Mouse (Mus musculus) cerebellum, adult 11-12 months (tissue): ENCODE data around the gene Grb7.

Experiments used
- DNase-seq: peaks from one replicate; pipeline ENCODE4 v3.0.0; 2022

Gene Grb7

DNA sequence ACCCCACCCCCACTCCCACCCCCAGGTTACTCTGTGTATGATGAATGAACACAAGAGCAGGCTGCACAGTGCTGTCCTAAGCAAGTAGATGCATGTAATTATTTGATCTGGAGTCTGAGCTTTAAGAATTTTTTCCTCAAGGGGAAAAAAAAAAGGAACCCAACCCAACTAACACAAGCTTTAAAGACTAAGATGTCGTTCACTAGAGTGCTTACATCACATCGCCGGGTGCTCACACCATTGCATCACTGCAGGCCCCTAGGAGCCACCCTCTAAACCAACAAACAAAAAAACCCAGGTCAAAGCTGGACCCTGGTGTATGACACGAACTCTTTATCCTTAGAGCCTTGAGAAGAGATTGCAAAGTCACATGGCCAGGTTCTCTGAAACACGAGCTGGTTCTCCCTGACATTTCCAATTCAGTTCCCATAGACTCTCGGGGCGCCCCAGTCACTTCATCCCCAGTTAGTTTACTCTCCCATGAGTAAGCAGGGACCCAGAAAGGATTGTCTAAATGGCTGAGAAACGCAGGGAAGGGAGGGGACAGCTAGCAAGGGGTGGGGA is 27.8 kb downstream of the Grb7 start:
- no peak for DNase-seq

DNA sequence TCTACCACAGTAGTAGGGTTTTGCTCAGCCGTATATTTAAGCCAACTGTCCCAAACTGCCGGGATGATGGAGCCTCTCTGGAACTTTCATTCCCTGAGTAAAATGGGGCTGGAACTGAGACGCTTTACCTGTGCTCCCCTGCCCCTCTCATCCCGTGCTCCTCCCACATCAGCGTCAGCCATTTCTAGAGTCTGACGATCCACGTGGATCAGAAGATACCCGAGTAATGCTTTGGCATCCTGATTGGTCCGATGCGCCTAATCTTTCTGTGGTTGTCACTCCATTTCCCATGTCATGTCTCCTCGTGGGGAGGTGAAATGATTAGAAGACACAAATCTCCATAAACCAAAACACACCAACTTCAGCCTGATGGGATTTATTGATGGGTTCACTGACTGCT is 28.8 kb downstream of the Grb7 start:
- DNase-seq = no peak

- no peak for DNase-seq
Observed at GRCm38 (mm10) chr11:98475630-98476433, 29.6 kb downstream of the Grb7 start.

GRCm38 (mm10) chr11:98476434-98476807 is 30.2 kb downstream of the Grb7 start:
- no peak for DNase-seq

DNA sequence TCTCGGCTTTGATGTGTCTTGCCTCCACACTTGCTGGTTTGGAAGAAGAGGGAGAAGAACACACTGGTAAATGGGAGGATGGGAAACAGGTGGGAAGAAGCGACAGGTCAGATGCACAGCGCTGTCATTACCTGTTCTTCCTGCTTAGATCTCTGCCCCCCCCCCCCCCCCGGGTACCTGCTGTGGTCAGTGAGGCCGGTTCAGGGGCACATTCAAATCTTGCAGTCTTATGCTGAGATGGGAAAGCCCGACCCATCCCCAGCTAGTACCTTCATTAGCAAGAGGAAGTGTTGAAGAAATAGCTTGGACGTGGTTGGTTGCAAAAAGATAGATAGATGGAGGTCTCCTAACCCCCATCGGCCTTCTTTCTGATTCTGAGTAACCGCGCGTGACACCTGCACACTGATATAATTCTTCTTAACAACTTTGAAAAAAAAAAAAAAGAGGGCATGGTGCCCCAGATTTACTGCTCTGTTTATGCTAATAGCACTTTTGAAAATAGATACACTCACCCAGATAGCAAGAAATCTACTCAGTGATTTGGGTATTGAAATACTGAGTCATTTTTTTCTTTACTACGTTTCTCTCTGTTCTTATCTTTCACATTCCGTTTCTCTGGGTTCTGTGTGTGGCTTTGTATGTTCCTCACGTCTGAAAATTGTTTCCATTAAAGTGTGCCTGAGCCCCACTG is 31.0 kb downstream of the Grb7 start:
- DNase-seq = no peak

GRCm38 (mm10) chr11:98479026-98479939 is 33.1 kb downstream of the Grb7 start:
- no peak for DNase-seq

- DNase-seq = no peak
Observed at GRCm38 (mm10) chr11:98479940-98480497, 33.8 kb downstream of the Grb7 start.

DNA sequence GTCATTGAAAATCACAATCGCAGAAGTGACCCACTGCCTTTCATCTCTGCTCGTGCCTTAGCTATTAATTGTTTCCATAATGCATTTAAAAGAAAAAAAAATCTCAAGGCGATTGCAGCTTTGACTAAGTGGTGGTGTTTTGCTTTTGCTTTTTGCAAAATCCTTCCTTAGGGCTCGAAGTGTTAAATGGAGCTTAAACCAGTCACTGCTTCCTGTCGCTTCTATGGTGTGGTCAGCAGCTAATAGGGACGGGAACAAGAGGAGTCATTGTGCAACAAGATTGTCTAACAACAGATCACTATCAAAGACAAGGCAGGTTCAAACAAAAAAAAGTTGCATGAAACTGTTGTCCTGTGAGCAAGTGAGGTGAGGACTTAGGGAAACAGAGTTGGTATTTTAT is 35.0 kb downstream of the Grb7 start:
- DNase-seq = no peak

DNA sequence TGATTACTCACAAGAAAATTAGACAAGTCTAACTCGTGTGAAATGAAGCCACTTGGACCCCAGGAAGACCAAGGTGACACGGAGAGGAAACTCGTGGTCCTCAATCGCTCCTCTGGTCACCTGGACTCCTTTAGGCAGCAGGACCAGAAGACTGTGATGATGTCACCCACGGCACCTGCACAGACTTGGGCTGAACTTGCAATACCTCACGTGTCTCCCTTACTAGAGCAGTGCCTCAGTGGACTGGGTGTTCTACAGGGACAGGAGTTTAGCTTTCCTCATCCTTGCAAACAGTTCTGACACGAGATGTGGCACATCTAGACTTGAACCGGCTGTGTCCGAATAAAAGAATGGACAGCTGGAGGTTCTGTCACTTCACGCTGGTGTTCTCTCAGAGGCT is 35.9 kb downstream of the Grb7 start:
- no peak for DNase-seq

DNA sequence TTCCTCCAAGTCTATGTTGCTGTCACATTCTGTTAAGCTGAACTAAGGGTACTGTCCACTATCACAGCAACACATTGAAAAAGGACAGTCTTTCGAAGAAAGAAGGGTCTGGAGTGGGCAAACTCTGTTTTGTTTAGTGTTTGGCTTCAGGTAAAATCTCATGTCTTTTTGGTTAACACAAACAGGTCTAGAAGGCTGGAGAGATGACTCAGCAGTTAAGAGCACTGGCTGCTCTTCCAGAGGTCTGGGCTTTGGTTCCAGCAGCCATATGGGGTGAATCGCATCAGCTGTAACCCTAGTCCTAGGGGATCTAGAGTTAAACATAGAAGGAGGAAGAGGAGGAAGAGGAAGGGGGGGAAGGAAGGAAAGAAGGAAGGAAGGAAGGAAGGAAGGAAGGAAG is 39.6 kb downstream of the Grb7 start:
- no peak for DNase-seq

DNA sequence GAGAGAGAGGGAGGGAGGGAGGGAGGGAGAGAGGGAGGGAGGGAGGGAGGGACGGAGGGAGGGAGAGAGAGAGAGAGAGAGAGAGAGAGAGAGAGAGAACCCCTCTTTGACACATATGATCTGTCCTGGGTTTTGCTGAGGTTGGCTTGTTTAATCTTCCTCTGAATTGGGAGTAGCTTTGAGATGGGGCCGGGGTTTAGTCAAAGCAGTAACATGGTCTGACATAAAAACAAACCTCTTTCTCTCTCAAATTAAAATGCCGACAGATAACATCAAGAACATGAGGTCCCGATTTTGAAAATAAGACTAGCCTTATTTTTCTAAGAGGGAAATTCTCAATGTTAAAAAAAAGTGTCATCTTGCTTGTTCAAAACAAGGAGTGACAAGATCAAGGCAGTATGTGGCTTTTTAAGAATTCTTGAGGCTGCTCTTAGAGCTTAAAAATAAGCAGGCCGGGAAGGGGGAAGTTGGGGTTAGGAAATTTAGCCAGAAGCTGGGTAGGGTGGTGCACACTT is 41.4 kb downstream of the Grb7 start:
- no peak for DNase-seq

GRCm38 (mm10) chr11:98488540-98489234 is 42.5 kb downstream of the Grb7 start:
- DNase-seq = no peak

GRCm38 (mm10) chr11:98491571-98491970 is 45.4 kb downstream of the Grb7 start:
- no peak for DNase-seq

GRCm38 (mm10) chr11:98492959-98493358 is 46.8 kb downstream of the Grb7 start:
- no peak for DNase-seq

DNA sequence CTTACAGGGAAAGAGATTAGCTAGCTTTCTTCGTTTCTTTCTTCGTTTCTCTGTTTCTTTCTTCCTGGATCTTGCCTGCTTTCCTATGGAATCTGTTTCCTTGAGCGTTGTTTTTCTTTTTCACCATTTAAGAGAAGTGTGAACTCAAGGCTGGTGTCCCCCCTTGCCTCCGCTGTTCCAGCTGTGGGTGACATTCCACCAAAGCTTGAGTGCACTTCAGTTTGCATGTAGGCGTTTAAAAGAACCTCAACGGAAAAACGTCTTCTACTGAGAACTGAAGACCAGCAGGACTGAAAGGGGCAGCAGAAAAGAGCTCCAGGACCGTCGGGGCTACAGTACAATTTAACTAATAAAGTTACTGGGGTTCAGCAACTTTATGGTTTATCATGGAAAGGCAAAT is 47.2 kb downstream of the Grb7 start:
- no peak for DNase-seq

DNA sequence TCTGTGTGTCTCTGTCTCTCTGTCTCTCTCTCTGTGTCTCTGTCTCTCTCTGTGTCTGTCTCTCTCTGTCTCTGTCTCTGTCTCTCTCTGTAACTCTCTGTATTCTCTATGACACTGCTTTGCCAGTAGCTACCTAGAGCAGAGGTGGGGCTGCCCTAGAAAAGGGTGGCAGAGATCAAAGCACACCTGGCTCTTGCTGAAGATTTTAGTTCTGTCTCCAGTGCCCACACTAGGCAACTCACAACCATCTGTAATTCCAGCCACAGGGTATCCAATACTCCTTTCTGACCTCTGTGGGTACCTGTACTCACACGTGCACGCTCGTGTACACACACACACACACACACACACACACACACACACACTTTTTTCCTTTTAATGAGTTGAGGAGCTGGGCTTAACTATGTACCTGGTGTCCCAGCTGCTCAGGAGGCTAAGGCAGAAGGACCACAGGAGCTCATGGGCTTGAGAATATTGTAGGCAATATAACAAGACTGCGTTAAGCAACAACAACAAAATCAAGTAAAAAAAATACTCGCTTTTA is 49.1 kb downstream of the Grb7 start:
- DNase-seq = no peak

- no peak for DNase-seq
Observed at GRCm38 (mm10) chr11:98497388-98498288, 51.4 kb downstream of the Grb7 start.

- no peak for DNase-seq
Observed at GRCm38 (mm10) chr11:98504926-98505325, 58.7 kb downstream of the Grb7 start.
